8 mouse cellular contexts compared by ENCODE assay signal in genomic region chr7:110061199-110061751, GRCm38 (mm10). TPM values are rescaled to one million over a fixed set of nuclear protein-coding genes. Genes with fewer than 3 reads are reported as not detected.
DNase-seq lines count a peak whose midpoint lies in the region; ATAC-seq lines count a peak whose summit lies in the region.

TSS of gene Zfp143 (plus strand) at chr7:110061217.

- peak; percentile 100 for DNase-seq in adrenal gland, adult (ENCODE audit: inconsistent age in 2 of 2, low spot score in 1 of 2)
- DNase-seq in embryo, embryonic 10.5 days (ENCODE audit: low spot score) = peak; percentile 100
- peak; percentile 99 for DNase-seq in gastrocnemius, postnatal 14 days
- peak; percentile 100 for DNase-seq in left cerebral cortex, postnatal 10 days (ENCODE audit: extremely low spot score in 1 of 2, low spot score in 2 of 2)
- DNase-seq in right cerebral cortex, postnatal 25 days = peak; percentile 100
- DNase-seq in urinary bladder, postnatal 4 days (ENCODE audit: low spot score in 2 of 2) = peak; percentile 100

- intact Hi-C loops in gastrocnemius, postnatal 14 days (cut with DNase I; ENCODE audit: low total_unique reads) = no loop called here
- intact Hi-C loops in left cerebral cortex, postnatal 10 days (cut with DNase I) = no loop called here

- peak; percentile 94 for ATAC-seq in inflammation-experienced regulatory T-cells, adult 6 months
- ATAC-seq in megakaryocyte-erythroid progenitor cell, adult 5-6 weeks (replicated peaks; ENCODE audit: low FRiP score, low TSS enrichment, poor library complexity, severe bottlenecking) = peak; percentile 93

RNA-seq across cellular contexts. Expression of gene Zfp143, which starts in this region (rescaled TPM):
- total RNA-seq in gastrocnemius, postnatal 14 days (2021) = 1 to 10 TPM; 7.0 to 7.9 TPM
- polyA plus RNA-seq in inflammation-experienced regulatory T-cells, adult 6 months (2017; shearing (Covaris generic)) = 10 to 100 TPM; 35.4 to 48.6 (median 43.5) TPM
- total RNA-seq in left cerebral cortex, postnatal 10 days (2021) = 1 to 10 TPM; 8.2 to 9.4 TPM
- total RNA-seq in megakaryocyte-erythroid progenitor cell, adult 5-6 weeks (2014; fragmentation: Nextera tagmentation) = 18.8 and 25.7 TPM in 2 replicates
- 30.1 and 47.0 TPM in 2 replicates for total RNA-seq in megakaryocyte-erythroid progenitor cell, adult 5-6 weeks (2017)

Comparison
In these comparisons a context has a peak if more than half of its experiments do, and no peak if none do; other contexts are left out.
1. Peak in every context shown above with its lines: DNase-seq and ATAC-seq.